Mouse (Mus musculus) layer of hippocampus, adult 8-10 months (tissue): ENCODE measurements at regions not wholly inside any gene's neighbourhood (a gene's known extent, or its start where the extent isn't known, plus 50 kb on each side); places are given as distances from the start of the nearest gene placed in this dataset.
"Not testable (repeated sequence)": the region's sequence is repeated elsewhere in the genome, so short reads cannot be mapped to it uniquely, and the experiment has no call there.

Experiments used
- DNase-seq, 2 experiments: peaks; one replicate each; pipeline ENCODE4 v3.0.0; 2022; ENCODE audit warnings: low spot score in 2 of 2

GRCm38 (mm10) chr12:8070788-8071187 lies 93.3 kb downstream of the Apob start:
- no peak for DNase-seq

GRCm38 (mm10) chr12:8071286-8071685 lies 93.8 kb downstream of the Apob start:
- DNase-seq, result no peak

GRCm38 (mm10) chr12:8076010-8076540 lies 98.6 kb downstream of the Apob start:
- no peak for DNase-seq

GRCm38 (mm10) chr12:8077346-8077745 lies 99.9 kb downstream of the Apob start:
- DNase-seq, result no peak

GRCm38 (mm10) chr12:8078046-8078445 lies 100.6 kb downstream of the Apob start:
- no peak for DNase-seq

GRCm38 (mm10) chr12:8082688-8083661 lies 105.5 kb downstream of the Apob start:
- no peak for DNase-seq

- no peak for DNase-seq
These were observed 110.5 kb downstream of the Apob start for GRCm38 (mm10) chr12:8087958-8088357.

- DNase-seq, result peak; percentile 11 to 14
These were observed 112.2 kb downstream of the Apob start for GRCm38 (mm10) chr12:8089423-8090278.

GRCm38 (mm10) chr12:8090279-8090626 lies 112.8 kb downstream of the Apob start:
- no peak for DNase-seq

- DNase-seq, result no peak
These were observed 114.5 kb upstream of the Ldah start for GRCm38 (mm10) chr12:8093437-8093836.

GRCm38 (mm10) chr12:8095946-8096345 lies 112.0 kb upstream of the Ldah start:
- no peak for DNase-seq

GRCm38 (mm10) chr12:8098395-8098794 lies 109.5 kb upstream of the Ldah start:
- DNase-seq, result not testable (repeated sequence)

- DNase-seq, result no peak
These were observed 108.8 kb upstream of the Ldah start for GRCm38 (mm10) chr12:8099114-8099513.

GRCm38 (mm10) chr12:8099821-8100220 lies 108.1 kb upstream of the Ldah start:
- no peak for DNase-seq

GRCm38 (mm10) chr12:8101837-8102236 lies 106.1 kb upstream of the Ldah start:
- no peak for DNase-seq

- DNase-seq, result no peak
These were observed 104.6 kb upstream of the Ldah start for GRCm38 (mm10) chr12:8103259-8103658.

- DNase-seq, result no peak
These were observed 100.8 kb upstream of the Ldah start for GRCm38 (mm10) chr12:8107137-8107536.

- no peak for DNase-seq
These were observed 98.6 kb upstream of the Ldah start for GRCm38 (mm10) chr12:8109203-8109770.

- DNase-seq, result no peak
These were observed 98.0 kb upstream of the Ldah start for GRCm38 (mm10) chr12:8109876-8110275.

- no peak for DNase-seq
These were observed 97.6 kb upstream of the Ldah start for GRCm38 (mm10) chr12:8110297-8110696.

GRCm38 (mm10) chr12:8111484-8111883 lies 96.4 kb upstream of the Ldah start:
- no peak for DNase-seq

GRCm38 (mm10) chr12:8155566-8155965 lies 52.3 kb upstream of the Ldah start:
- no peak for DNase-seq
